Mouse (Mus musculus) small intestine, adult 2 months (tissue): ENCODE results near the gene Gm13290.

Experiments
- CTCF ChIP-seq: fragments of 200-500 bp; IDR thresholded peaks from 2 replicates; pipeline ENCODE4 v1.5.1; 2012; ENCODE audit warnings: low read depth, mild to moderate bottlenecking, control low read depth, inconsistent platforms, low read length, moderate library complexity, mixed read lengths; ENCODE audit not compliant: insufficient replicate concordance, insufficient read length; ENCODE audit errors: extremely low read depth
- POLR2A ChIP-seq: fragments of 200-500 bp; IDR thresholded peaks from 2 replicates; pipeline ENCODE4 v1.6.1; 2012; ENCODE audit warnings: low read depth, mild to moderate bottlenecking, control low read depth, inconsistent platforms, low read length, moderate library complexity

DNA sequence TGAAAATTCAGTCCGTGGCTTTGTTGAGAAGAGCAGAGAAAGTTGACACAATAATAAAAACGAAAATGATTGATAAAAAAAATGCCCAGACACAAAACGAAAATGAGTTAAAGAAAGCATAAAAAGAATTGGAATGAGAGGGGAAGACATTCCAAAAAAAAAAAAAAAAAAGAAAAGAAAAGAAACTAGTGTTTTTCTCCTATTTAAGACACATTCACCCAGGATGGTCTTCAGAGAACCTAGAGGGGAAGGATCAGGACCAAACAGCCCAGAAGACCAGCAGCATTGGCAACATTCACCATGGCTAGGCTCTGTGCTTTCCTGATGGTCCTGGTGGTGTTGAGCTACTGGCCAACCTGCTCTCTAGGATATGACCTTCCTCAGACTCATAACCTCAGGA is 42.3 kb downstream of the Gm13290 start, which contains the start of gene Ifna7:
- TF ChIP-seq CTCF (no peak), POLR2A (no peak)
